Mouse (Mus musculus) ZHBTc4 (cell line): Measurements from ENCODE around the gene Thada.

ENCODE experiments used
- DNase-seq: peaks from one replicate; pipeline ENCODE4 v3.0.0-alpha.2; 2011; ENCODE audit warnings: low read depth, low spot score

The Thada gene

DNA sequence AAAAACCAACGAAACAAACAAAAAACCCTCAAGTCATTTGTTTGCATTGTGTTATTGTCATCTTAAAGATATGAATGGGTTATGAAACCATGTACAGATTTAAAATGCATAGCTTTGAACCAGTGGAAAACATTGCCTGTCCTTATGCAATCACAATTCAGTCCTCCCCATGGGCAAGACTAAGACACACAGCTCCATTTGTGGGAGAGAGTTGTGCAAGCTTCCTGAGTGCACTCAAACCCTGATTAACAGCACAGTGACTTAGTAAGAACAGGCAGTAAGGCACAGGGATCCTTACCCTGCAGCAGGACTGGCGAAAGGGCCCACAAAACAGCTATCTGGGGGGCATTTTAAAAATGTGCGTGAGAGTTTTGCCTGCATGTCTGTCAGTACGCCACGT lies 11.2 kb upstream of the Thada start:
- no peak for DNase-seq

DNA sequence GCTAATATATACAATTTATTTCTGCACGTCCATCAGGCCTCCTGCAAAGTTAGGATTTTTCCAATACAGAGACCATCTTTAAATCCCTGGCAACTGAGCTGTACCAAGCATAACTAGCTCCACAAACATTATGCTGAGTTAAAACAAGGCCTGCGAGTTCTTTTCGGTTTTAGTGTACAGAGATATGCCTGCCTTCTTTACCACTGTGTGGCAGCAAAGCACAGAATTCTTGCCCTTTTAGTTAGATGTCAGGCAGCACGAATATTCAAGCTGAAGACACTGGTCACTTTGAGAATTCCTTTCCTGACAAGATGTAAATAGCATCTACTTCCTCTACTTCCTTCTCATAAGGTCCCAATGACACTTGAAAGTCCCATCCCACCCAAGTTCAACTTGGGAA lies 8.3 kb upstream of the Thada start:
- DNase-seq = no peak

DNA sequence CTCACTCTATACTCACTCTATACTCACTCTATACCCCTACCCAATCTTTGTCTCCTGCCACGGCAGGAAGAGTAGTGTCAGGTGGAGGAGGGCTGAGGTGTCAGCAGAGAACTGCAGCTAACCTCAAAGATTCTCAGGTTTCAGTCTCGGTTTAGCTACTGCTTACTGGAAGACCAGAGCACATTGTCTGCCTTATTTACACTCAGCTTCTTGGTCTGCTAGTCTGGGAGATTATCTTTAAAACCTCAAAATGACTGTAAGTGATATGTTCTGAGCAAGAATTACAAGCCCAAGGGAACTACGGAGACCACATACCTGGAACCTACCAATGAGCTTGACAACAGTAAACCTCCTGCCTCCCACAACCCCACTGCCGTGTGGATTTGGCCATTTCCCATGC lies 31.0 kb downstream of the Thada start:
- DNase-seq = no peak

DNA sequence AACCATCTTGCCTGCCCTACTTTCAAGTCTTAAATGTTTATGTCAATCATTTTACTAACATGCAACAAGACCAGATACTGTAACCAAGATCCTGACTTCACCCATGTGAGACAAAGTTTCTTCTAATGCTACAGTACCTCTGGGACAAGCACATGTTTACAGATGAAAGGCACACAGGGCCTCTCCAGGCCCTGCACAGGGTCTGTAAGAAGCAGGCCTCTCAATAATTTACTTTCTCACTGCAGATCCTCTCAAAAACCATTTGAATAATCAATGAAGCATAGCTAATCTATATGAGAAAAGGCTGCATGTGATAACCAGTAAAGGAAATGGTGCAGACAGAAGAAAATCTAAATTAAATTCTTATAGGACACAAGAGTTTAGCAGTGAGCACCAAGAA lies 31.8 kb downstream of the Thada start:
- DNase-seq = no peak

DNA sequence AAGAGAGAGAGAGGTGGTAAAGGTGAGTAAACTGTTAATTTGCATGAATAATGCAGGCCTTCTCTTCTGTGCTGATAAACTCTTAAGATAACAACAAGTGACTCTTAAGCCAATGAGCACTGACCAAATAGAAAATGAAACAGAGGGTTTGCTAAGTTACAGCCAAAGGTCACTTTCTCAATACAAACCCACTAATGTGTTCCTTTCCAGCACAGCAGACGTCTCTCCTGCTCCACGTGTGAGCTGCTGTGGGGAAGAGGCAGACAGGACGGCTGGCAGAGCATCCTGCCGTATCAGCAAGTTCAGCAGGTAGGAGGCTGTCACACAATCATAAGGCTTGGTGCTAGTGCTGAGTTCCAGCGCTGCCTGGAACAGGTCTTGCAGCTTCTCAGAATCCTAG lies 34.0 kb downstream of the Thada start:
- no peak for DNase-seq

DNA sequence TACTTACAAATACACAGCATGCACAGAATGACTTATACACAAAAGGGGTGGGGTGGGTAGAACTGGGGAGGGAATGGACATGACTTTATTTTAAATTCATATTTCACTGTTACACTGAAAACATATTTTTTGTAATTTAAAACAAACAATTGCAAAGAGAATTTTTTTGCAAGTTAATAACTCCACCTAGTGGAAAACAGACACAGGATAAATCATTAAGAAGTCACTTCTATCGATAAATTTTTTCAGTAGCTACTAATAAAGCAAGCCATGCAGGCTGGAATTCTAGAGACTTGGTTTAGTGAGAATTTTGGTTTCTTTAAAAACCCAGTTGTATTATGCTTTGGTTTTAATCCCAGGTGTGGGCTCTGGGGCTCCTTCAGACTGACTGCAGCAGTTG lies 41.7 kb downstream of the Thada start:
- no peak for DNase-seq

DNA sequence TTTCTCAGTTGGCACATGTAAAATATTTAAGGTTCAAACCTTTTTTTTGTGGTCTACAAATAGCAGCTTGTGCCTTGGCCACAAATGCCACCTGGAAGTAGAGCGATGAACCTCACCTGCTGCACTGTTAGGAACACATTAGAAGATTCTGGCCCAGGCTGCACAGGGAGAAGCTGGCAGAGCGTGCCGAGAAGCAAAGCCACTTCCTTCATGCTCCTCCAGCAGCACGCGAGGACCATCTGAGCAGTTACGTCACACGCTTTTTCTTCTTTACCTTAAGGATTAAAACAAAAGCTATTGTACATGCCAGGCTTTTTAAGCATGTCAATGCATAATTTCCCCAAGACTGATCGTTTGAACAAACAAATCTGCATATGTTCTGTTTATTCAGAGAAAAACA lies 43.1 kb downstream of the Thada start:
- DNase-seq = no peak

DNA sequence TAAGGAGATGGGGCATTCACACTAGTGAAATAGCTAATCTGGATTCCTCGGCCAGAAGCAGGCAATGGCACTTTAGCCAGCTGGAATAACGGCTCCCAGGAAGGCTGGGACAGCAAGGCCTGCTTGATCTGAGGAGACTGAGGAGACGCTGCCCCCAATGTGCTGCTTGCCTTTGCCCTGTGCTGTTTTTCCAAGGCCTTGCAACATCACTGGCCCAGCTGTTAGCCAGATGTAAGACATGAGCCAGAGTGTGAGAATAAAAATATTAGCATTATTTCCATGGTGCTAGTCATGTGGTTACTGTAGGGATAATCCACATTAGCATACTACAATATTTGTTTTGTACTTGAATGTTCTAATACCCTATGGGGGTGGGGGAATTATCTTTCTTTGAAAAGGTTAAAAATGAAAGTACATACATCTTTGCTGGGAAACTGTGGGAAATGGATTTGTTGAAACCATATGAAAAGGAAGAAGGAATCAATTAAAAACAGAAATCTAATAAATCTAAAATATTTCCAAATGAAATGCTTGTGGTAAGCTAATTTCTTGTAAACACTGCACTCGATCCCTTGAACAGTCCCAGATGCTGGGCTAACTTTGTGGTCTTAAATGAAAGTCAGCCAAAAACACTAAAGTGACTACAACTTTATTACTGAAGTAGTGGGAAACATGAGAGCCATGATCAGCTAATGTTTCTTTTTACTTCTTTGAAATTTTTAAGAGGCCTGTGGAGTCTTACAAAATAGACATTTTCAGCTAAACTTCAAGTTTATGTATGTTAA lies 43.8 kb downstream of the Thada start:
- DNase-seq = no peak

DNA sequence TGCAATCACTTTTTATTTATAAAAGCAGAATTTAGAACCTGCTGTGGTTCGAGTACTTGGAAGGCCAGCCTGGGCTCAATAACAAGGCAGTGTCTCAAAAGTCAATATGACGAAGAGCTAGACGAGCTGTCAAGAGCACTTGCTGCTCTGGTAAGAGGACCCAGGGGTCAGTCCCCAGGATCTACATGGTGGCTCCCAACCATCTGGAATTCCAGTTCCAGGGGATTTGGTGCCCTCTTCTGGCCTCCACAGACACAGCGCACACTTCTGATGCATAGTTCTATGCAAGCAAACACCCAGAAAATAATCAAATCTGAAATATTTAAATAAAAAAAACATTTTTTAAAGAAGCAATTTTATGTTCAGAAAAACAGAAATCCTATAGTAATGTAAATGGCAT lies 45.0 kb downstream of the Thada start:
- DNase-seq = peak; percentile 28

DNA sequence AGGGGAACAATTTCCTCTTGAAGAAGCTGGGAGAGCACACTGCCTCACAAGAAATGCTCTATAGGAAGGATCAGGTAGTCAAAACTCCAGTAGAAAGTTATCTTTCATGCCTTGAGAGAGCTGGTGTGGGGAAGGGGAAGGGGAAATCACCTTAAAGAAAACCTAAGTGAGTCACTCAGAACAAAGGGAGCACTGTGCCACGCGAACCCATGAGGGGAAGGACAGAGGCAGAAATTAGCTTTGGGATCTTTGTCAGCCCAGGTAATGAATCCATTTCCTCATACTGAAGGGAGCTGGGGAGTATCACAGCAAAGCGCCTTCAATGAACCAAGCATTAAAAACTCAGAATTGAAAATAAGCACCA lies 45.7 kb downstream of the Thada start:
- DNase-seq = no peak

DNA sequence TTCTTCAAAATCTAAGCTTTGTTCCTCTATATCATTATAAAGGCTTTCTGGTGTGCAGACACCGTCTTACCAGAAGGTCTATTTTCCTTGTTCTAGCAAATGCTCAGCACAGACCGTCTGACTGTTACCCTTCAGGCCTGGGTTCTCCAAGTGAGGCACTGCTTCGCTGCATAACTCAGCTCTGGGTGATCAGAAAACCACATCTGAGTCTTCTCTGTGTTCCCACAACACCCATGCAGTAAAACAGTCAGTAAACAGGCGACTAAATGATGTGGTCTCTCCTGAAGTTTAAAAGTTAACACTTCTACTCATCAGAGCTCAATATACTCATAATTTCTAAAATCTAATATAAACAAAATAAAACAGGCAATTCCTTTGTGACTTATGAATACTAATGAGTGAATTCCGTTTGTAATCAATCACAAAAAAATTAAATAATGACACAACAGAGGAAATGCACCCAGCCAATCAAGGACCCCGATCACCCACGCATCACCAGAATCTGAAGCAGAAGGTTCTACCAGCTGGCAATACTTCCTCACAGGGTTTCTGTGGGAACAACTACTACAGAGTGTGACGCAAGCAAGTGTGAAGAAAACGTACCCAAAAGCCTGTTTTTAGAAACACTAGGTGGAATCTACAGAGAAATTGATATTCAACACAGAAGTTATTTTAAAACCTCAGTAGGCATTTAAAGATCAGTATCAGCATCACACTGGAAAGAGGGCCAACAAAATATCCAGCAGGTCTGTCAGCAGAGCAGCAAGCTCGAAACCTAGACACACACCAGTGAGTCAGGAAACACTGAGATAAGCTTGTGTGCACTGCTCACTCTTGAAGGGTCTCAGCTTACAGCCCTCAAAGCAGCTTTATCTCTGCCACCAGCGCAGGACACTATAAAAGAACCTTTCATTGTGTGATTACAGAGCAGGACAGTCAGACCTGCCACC lies 46.4 kb downstream of the Thada start:
- no peak for DNase-seq

DNA sequence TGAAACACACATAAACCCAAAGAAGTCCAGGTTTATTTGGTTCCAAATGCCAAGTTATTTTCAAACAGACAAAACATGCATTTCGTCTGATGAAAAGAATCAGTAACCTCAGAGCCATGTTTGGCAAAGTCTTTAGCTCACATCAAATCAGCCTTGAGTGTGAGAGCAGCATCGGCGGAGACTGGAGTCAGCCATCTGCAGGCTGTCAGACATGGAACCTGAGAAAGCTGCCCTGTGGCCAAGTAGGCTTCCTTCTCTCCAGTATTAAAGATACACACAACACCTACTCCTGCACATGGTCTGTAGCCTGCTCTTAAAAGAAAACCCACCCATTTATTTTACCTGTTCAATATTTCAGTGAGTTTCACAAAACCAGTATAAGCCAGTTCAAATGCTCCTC lies 50.1 kb downstream of the Thada start:
- no peak for DNase-seq

DNA sequence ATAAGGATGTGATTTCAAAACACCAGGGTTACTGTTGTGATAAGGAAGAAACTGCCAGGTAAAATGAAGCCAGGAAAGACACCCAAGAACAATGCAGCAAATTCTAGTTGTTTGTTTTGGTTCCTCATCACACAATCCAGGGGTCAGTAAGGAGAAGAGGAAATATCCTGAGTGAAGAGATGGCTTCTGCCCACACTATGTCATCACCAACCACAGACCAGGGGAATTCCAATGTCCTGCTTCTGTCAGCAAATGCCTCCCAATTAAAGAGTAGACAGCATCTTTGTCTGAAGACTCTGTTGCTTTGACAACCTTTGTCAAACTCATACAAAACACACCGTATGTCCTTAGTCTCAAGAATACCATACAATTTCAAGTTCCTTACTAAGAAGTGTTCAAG lies 57.3 kb downstream of the Thada start:
- DNase-seq = no peak

DNA sequence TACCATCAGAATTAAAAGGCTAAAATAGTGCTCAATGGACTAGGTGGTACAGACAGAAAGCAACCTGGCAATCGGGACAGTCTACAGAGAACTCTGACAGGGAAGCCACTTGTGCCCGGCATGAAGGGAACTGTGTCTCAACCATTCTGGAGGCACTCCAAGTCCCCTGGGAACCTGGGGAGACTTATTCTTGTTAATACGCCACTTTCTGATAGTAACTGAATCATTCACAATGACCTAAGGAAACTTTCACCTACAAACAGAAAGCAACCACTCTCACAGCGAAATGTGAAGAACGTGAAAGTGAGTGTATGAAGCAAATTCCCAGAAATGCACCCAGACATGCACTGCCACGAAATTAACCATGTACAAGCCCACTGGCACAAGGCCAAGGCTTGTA lies 60.4 kb downstream of the Thada start:
- DNase-seq = no peak

DNA sequence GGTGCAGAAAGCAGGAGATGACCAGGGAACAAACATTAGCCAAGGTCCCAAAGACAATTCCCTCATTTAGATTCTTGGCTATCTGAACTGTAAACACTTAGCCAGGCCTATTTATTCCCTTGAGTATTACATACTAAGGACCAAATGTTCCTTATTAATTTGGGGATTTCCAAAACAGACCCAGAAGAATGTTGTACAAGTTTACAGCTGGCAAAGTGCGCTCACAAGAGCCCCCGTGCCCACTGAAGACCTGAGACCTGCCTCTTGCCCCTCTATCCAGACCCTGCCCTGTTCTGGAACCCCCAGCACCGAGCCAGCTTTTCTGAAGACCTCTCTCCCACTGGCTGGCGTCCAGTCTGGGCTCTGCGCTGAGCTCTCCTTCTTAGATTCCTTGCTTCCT lies 64.2 kb downstream of the Thada start:
- no peak for DNase-seq

DNA sequence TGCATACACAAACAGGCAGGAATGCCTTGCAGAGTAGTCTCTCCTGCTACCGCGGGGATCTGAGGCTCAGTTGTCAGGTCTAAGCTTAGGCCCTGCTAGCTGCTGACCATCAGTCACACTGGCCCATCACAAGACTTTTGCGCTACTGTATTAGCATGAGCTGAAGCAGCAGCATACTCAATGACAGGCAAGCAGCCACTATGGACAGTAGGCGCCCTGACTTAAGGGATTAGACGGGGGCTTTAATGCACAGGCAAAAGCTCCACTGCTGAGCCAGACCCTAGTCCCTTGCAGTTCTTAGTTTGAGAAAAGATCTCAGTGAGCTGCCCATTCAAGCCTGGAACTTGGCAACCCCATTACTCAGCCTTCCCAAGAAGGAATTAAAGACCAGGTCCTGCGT lies 66.6 kb downstream of the Thada start:
- no peak for DNase-seq

DNA sequence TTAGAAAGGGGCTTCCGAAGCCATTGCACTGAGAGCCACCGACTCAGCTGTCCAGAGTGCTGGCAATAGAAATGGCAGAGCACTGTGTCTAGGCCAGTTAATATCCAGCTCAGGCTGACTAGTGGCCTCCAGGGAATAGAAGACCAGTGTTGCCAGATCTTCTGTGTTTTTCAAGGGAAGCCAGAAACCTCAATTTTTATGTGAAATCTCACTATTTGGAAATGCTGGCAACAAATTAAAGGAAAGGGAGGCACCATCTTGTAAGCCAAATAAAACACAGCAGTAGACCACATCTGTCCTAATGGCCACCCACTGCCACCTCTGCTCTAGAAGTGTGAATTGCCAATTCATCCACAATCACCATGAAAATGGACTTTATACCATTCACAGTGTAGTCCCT lies 76.0 kb downstream of the Thada start:
- no peak for DNase-seq

DNA sequence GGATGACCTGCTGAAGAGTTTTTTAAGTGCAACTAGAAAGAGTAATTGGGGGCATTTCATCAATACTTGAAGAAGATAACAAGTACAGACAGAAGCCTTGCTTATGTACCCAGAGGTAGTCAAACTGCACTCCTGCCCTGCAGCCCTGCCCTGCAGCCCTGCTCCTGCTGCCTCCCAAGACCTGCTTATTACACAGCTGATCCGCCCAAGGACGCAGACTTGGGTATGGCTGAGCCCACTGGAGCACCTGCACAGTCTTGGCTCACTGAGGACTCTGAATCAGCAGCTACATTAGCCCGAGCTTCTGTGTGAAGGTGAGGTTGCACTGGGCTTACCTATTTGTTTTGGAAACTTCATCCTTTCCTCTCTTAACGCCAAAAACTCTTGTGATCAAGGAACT lies 79.8 kb downstream of the Thada start:
- no peak for DNase-seq

DNA sequence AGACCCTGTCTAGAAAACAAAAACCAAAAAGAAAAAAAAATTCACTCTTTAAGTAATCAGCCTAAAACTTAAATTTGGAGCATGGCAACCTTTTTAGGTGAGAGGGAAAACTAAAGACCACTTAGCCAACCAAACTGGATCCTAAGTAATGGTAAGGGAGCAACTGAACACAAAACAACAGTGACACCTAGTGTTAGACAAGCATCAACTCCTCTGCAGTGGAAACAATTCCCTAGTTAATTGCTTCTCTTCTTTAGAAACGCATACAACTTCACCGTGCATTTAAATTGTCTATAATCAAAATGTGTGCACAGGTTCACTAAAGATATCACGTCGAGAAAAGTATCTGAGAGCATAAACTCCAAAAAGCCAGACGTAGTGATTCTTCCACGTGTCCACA lies 80.3 kb downstream of the Thada start:
- DNase-seq = peak; percentile 32

DNA sequence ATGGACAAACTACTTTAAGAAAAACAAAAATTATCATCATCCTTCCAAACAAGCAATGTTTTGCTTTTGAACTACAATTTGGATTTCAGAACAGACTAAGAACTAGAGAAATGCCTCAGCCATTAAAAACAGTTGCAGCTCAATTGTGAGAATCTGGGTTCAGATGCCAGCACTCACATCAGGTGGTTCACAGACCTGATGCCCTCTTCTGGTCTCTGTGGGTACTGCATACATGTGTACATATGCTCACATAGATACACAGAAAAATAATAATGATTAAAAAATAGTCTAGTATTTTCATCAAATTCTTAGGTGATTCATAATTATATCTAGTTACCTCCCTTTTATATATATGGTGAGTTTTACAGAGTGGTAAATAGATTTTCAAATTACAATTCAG lies 81.3 kb downstream of the Thada start:
- peak; percentile 52 for DNase-seq

DNA sequence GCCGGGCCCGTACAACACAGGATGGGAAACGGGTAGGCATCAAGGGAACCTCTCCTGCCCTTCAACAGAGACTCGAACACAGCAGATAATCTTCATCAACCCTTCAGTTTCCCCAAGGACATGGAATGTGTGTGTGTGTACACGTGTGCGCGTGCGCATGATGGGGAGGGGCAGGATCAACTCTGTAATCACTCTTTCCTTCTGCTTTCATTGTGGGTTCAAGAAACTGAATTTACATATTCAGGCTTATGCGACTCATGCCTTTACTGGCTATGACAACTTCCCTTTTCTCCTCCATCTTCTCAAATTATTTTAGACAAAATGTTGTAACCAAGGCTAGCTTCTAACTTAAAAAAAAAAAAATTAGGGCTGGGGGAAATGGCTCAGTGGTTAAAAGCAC lies 85.7 kb downstream of the Thada start:
- no peak for DNase-seq

DNA sequence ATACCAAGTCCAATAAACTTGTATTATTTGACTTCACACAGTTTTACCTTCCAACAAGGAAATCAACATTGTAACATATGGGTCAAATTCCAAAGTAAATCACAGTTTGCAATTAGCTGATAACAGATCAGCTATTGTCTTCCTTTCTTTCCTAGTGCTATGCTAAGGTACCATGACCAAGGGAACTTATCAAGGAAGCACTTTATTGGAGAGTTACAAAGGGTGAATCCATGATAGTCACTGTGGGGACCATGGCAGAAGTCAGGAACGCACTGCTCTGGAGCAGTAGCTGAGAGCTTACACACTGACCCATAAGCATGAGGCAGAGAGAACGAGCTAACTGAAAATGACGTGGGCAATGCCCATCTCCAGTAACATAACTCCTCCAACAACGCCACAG lies 89.1 kb downstream of the Thada start:
- no peak for DNase-seq

DNA sequence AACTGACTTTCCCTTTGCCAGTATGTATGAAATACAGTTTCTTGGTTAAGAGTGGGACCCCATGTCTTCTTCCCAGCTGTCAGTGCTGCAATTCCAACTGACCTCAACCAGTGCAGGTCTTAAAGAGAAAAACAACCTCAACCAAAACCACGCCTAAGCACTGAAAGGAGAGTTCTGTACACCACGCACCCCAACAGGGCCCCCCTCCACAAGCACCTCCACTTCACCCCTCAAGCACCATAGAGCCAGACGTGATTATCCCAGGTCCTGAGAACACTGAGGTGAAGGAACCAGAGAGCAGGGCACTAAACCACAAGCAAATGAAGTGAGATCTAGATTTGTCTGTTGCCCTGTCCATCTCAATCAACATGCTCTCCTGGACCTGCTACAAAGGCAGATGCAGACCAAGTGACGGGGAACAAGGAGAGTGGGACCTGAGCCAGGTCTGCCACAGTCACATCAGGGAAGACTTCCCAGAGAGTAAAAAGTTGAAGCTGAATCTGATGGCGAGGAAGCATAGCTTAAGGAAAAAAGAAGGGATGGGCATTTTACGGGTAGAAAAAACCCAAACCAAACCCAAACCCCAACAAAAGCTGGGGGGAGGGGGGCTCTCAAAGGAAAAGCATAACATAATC lies 93.5 kb downstream of the Thada start:
- DNase-seq = no peak
